Mouse (Mus musculus) heart, embryonic 14.5 days (tissue): ENCODE measurements around the gene Tinf2. TPM values are rescaled to one million over a fixed set of nuclear protein-coding genes. Genes with fewer than 3 reads are reported as not detected.

Experiments used
- ATAC-seq: fragments of 200-750 bp; cut with Nextera tagmentation; 2 replicates; pipeline ENCODE4 v1.8.0; 2017; ENCODE audit warnings: low read depth, moderate TSS enrichment; ENCODE audit not compliant: insufficient number of reproducible peaks, insufficient read depth, low FRiP score
- H3K27ac ChIP-seq, 2 experiments: fragments of 200-500 bp in 1 of 2; fragments of 300-500 bp in 1 of 2; sonication (generic) in 1 of 2; replicated peaks in 1 of 2; 2 replicates each; pipeline ENCODE4 v1.5.1; 2012 to 2014; ENCODE audit warnings: low read depth in 2 of 2, low read length in 2 of 2, control low read depth in 1 of 2, mild to moderate bottlenecking in 1 of 2, mixed read lengths in 1 of 2; ENCODE audit not compliant: control insufficient read depth in 1 of 2, insufficient read depth in 1 of 2
- H3K27me3 ChIP-seq: fragments of 300-500 bp; sonication (generic); 2 replicates; pipeline ENCODE4 v1.6.1; 2014; ENCODE audit warnings: mild to moderate bottlenecking, low read length, control low read depth; ENCODE audit not compliant: control insufficient read depth, insufficient read depth
- H3K36me3 ChIP-seq: fragments of 300-500 bp; sonication (generic); 2 replicates; pipeline ENCODE4 v1.6.1; 2014; ENCODE audit warnings: mild to moderate bottlenecking, control low read depth, low read length, mixed read lengths; ENCODE audit not compliant: control insufficient read depth, insufficient read depth
- H3K4me1 ChIP-seq, 2 experiments: fragments of 200-500 bp in 1 of 2; fragments of 300-500 bp in 1 of 2; sonication (generic) in 1 of 2; 2 replicates each; pipeline ENCODE4 v1.6.1; 2012 to 2014; ENCODE audit warnings: low read length in 2 of 2, control low read depth in 1 of 2, mixed read lengths in 1 of 2; ENCODE audit not compliant: control insufficient read depth in 2 of 2, insufficient read depth in 2 of 2
- H3K4me2 ChIP-seq: fragments of 300-500 bp; sonication (generic); 2 replicates; pipeline ENCODE4 v1.6.1; 2014; ENCODE audit warnings: mild to moderate bottlenecking, low read length
- H3K4me3 ChIP-seq, 2 experiments: fragments of 200-500 bp in 1 of 2; fragments of 300-500 bp in 1 of 2; sonication (generic) in 1 of 2; 2 replicates each; pipeline ENCODE4 v1.5.1; 2012 to 2014; ENCODE audit warnings: low read length in 2 of 2, mild to moderate bottlenecking in 2 of 2, control low read depth in 1 of 2, low read depth in 1 of 2, moderate library complexity in 1 of 2; ENCODE audit not compliant: control insufficient read depth in 1 of 2, insufficient read depth in 1 of 2
- H3K9ac ChIP-seq: fragments of 300-500 bp; sonication (generic); 2 replicates; pipeline ENCODE4 v1.6.1; 2014; ENCODE audit warnings: mild to moderate bottlenecking, low read length
- H3K9me3 ChIP-seq: fragments of 300-500 bp; sonication (generic); 2 replicates; pipeline ENCODE4 v1.6.1; 2016; ENCODE audit warnings: low read length, control low read depth; ENCODE audit not compliant: control insufficient read depth
- WGBS: fragments of 180-500 bp; shearing (Covaris S2); extraction: QIAGEN DNeasy Blood & Tissue Kit; methylation state at CpG from one replicate; pipeline ENCODE4 v1.1.7; 2014; 5-methylcytosine and 5-hydroxymethylcytosine counted together
- polyA plus RNA-seq: library from polyadenylated mRNA; unstranded; fragments of >200 nt; fragmentation: Nextera tagmentation; extraction: Ambion mirVana; gene quantifications from 2 replicates; pipeline ENCODE4 v1.2.1, GENCODE M21; 2014

Gene Tinf2
- 28.7 and 31.6 TPM in 2 replicates for polyA plus RNA-seq

DNA sequence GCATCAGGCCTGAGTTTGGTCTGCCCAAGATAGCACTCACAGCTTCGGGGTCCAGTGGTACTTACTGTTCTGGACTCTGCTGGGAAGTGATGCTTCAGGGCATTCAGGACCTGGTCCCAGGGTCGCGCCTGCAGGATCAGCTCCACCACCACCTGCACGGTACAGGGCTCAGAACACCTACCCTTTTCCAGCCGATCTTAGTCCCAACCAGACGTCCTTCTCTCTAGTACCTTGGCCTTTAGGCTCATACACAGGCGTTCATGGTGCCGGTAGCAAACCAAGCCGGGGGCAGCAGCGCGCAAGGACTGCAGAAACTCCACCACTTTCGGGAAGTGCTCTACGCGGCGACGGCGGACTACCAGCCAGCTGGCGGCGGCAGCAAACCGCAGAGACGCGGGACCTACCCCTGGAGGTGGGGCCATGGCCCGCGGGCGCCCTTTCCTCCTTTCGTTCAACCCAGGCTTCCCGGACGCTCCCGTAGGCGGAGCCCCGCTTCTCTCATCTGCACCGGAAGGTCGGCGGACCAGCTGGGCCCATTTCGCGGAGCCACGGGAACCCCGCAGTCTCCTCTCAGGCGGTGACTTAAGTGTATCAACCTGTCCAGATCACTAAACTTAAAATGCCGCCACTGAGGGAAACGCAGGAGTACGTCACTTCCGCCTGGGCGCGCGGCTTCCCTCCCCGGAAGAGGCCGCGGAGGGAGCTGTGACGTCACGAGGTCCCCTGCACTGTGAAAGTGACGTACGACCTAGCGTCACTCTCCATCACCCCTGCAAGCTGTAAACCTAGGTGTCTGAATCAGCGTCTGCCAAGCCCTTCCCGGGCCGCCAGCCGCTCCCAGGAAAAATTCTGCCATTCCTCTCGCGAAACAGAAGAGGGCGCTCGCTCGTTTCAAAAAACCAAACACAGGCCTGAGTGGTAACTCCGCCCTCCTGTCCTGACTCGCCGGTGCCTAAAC, at the start of gene Tinf2:
Gene Tinf2 (minus strand): TSS at position 661 of the 958 bp plus-strand sequence.
- ATAC-seq: peak; percentile 96
- Histone ChIP-seq H3K27ac (peak within 1 kb of the TSS; percentile 85 to 88), H3K9me3 (no peaks in the 10 kb centered on the region), H3K4me3 (peak within 1 kb of the TSS; percentile 81), H3K4me2 (peak within 1 kb of the TSS; percentile 78), H3K4me1 (peaks cover 0 to 4% of the 10 kb centered on the region in 2 experiments; a peak in 3 of 4 replicates), H3K9ac (peak within 1 kb of the TSS; percentile 85), H3K27me3 (no peaks in the 10 kb centered on the region), H3K36me3 (peaks cover 38% of the 10 kb centered on the region)
- WGBS: under 1% methylated on average over 66 of the region's 66 CpGs

- ATAC-seq: no peak
- WGBS: 65% methylated on average over 7 of the region's 7 CpGs
- H3K36me3 ChIP-seq: no peaks in the 10 kb centered on the region
These were observed 49.0 kb upstream of the Tinf2 start for GRCm38 (mm10) chr14:55730531-55731032.

DNA sequence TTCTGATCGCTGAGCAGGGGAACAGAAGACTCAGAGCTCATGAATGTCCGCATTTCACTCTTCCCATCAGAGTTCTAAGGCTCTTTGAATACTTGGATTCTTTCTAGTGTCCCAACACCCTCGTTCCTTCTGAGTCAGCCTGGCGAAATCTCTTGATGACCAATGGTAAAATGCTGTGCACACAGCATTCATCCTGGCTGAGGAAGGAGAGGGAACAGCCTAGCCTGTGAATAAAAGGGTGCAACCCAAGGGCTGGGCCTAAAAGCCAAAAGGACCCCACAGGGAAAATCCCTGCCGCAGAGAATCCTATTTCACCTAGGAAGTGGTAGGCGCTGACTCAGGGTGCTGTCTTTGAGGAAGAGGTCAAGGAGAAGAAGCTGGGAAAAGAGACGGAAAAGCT, 48.5 kb upstream of the Tinf2 start:
- H3K27me3 ChIP-seq: peaks cover 4% of the 10 kb centered on the region; the same call in 1 of the 2 replicates
- H3K4me3 ChIP-seq: no peak overlapping the region
- no peak for ATAC-seq
- H3K9me3 ChIP-seq: no peaks in the 10 kb centered on the region
- H3K36me3 ChIP-seq: no peaks in the 10 kb centered on the region
- no peak overlapping the region for H3K4me2 ChIP-seq
- H3K4me1 ChIP-seq: no peaks in the 10 kb centered on the region
- no peak overlapping the region for H3K27ac ChIP-seq
- no peak overlapping the region for H3K9ac ChIP-seq
- WGBS: 71% methylated on average over 7 of the region's 7 CpGs

More at GRCm38 (mm10) chr14:55730531-55731032, 49.0 kb upstream of the Tinf2 start:
- peaks cover 4% of the 10 kb centered on the region; the same call in 1 of the 2 replicates for H3K27me3 ChIP-seq
- no peak overlapping the region for H3K9ac ChIP-seq
- no peak overlapping the region for H3K4me2 ChIP-seq
- H3K27ac ChIP-seq: no peak overlapping the region
- no peaks in the 10 kb centered on the region for H3K4me1 ChIP-seq
- no peak overlapping the region for H3K4me3 ChIP-seq
- H3K9me3 ChIP-seq: no peaks in the 10 kb centered on the region

DNA sequence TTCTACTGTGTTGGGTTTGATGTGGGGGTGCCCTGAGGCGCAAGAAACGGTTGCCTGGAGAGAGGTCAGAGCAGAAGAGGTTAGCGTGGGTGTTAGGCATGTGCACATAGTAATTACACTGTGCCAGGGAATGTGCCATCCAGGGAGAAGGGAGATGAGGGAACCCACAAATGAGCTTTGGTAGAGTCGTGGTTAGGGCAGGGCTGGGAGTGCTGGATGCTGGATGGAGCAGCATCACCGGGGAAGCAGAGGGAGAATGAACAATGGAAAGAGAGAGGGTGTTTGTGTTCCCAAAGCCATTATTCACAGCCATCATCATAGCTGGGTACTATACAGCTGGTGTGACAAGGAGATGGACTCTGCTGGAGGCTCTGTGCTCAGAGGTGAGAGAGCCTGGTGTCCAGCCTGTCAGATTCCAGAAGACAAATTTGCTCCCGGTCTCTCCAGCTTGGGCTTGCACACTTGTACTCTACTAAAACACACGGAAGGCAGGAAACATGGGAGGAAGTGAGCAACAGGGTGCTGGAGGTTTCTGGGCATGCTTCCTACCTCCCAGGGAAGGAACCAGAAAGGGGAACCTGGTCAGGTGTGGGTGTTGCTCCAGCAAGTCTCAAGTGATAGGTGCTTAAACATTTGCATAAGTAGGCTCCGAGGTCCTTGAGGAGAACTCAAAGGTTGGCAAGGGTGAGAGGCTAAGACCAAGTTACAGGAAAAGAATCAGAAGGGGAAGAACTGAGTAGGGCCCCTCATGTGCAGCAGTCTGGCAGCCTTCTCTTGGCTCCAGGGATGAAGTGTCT, 46.5 kb upstream of the Tinf2 start:
- H3K4me2 ChIP-seq: no peak overlapping the region
- H3K4me3 ChIP-seq: no peak overlapping the region
- no peaks in the 10 kb centered on the region for H3K36me3 ChIP-seq
- no peaks in the 10 kb centered on the region for H3K9me3 ChIP-seq
- no peaks in the 10 kb centered on the region for H3K4me1 ChIP-seq
- H3K27ac ChIP-seq: no peak overlapping the region
- H3K9ac ChIP-seq: no peak overlapping the region
- peaks cover 4% of the 10 kb centered on the region; the same call in 1 of the 2 replicates for H3K27me3 ChIP-seq
- no peak for ATAC-seq
- 64% methylated on average over 8 of the region's 8 CpGs for WGBS

- no peaks in the 10 kb centered on the region for H3K4me1 ChIP-seq
- no peak overlapping the region for H3K9ac ChIP-seq
- ATAC-seq: no peak
- H3K4me3 ChIP-seq: no peak overlapping the region
- no peak overlapping the region for H3K4me2 ChIP-seq
- H3K27me3 ChIP-seq: peaks cover 4% of the 10 kb centered on the region; the same call in 1 of the 2 replicates
- H3K27ac ChIP-seq: no peak overlapping the region
- H3K9me3 ChIP-seq: no peaks in the 10 kb centered on the region
- H3K36me3 ChIP-seq: no peaks in the 10 kb centered on the region
These were observed 44.6 kb upstream of the Tinf2 start for GRCm38 (mm10) chr14:55726261-55726660.

DNA sequence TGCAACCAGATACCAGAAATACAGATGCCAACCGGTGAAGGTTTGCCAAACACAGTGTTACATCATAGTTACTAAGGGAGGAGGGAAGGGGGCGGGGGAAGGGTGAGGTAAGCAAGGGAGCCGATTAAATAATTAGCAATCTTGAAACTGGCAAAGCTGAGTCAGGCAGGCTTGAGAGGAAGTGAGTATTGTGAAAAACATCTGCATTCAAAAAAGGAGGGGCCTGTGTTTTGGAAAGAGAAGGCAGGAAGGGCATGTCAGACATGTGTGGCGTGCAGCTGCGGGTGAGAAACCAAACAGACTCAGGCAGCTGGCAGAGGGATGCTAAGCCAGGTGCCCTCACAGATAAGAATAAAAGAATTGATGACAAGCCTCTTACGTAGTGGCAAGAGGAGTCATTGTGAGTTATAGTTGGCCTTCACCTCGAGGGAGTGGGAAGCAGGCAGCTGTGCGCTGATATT, 42.8 kb upstream of the Tinf2 start:
- H3K4me3 ChIP-seq: no peak overlapping the region
- 38% methylated on average over 8 of the region's 8 CpGs for WGBS
- no peak for ATAC-seq
- H3K9ac ChIP-seq: no peak overlapping the region
- no peaks in the 10 kb centered on the region for H3K27me3 ChIP-seq
- H3K27ac ChIP-seq: 0 out of 4 replicates have a peak overlapping the region, but pooled peaks of 1 of the 2 experiments have one; percentile 11
- no peaks in the 10 kb centered on the region for H3K4me1 ChIP-seq
- H3K9me3 ChIP-seq: no peaks in the 10 kb centered on the region
- no peak overlapping the region for H3K4me2 ChIP-seq
- H3K36me3 ChIP-seq: peaks cover 7% of the 10 kb centered on the region; the same call in 1 of the 2 replicates

GRCm38 (mm10) chr14:55723433-55723832, 41.8 kb upstream of the Tinf2 start:
- H3K27ac ChIP-seq: no peak overlapping the region
- H3K9me3 ChIP-seq: no peaks in the 10 kb centered on the region
- no peaks in the 10 kb centered on the region for H3K27me3 ChIP-seq
- H3K36me3 ChIP-seq: peaks cover 17% of the 10 kb centered on the region
- H3K4me1 ChIP-seq: no peaks in the 10 kb centered on the region
- H3K4me2 ChIP-seq: no peak overlapping the region
- no peak overlapping the region for H3K9ac ChIP-seq
- 89% methylated on average over 7 of the region's 7 CpGs for WGBS
- ATAC-seq: no peak
- no peak overlapping the region for H3K4me3 ChIP-seq
